Mouse (Mus musculus): ENCODE measurements around the gene Cant1.

Gene Cant1

DNA sequence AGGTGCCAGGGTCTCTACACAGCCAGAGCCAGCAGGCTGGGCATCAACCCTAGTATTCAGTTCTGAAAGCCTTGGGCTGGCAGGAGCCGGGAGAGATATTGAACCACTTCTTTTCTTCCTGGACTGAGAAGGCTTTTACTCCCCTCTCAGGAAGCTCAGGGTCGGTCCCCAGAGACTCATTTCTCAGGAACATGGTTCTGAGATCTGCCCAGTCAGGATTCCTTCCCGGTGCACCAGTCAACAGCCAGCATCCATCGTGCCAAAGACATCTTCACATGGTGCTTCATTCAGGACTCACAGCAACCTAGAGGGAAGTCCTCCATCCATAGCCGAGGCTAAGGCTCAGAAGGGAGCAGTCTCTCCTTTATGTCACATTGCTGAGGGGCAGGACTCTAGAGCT, 44.4 kb downstream of the Cant1 start:
- no peak for DNase-seq (ENCODE audit: extremely low spot score, low spot score)

DNA sequence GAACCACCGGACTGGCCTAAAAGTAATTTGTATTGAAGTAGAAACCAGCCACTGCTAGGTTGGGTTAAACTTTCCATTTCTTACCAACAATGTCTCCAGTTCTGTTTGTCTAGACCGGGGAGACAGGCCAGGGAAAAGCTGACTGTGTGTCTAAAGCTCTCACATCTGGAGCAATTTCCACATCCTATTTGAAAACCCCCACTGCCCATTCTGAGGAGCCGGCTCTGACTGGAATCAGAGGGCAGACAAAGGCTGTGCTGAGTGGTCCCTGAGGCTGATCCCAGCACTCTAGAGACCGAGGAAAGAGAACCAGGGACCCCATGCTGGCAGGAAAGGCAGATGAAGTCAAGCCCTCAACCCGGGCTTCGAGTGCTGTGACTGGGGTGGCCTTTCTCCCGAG, 46.2 kb downstream of the Cant1 start:
- no peak for DNase-seq (ENCODE audit: extremely low spot score, low spot score)

DNA sequence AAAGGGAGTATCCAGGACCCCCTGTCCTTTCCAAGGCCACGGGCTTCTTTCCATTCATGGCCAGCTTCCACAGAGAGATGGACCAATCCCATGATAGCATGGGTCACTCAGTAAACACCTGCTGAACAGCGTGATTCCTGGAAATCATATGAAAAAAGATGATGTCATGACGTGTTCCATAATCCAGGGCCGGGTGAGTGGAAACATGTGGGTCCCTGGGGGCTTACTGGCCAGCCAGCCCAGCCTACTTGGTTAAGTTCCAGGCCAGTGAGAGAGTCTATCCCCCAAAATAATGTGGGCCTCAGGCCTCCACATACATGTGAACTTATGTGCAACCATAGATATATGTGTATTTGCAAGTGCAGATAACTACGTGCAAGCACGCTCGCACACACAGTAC, 47.0 kb downstream of the Cant1 start:
- no peak for DNase-seq (ENCODE audit: extremely low spot score, low spot score)

DNA sequence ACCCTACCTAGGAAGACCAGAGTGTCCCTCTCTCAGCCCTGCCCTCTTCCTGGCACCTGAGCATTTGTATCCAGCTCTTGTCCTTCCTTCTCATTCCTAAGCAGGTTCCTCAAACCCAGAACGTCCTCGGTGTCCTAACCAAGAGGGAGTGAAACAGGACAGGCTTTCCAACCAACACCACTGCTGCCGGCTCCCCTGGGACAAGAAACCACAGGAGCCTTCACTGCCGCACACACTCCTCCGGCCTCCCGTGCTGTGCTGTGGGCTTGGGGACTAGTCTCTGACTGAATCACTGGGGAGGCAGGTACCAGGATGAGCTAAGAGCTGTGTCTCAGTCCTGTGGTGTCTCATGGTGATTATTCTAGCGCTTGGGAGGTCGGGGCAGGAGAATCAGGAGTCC, 49.2 kb downstream of the Cant1 start:
- DNase-seq (ENCODE audit: extremely low spot score, low spot score), result no peak

DNA sequence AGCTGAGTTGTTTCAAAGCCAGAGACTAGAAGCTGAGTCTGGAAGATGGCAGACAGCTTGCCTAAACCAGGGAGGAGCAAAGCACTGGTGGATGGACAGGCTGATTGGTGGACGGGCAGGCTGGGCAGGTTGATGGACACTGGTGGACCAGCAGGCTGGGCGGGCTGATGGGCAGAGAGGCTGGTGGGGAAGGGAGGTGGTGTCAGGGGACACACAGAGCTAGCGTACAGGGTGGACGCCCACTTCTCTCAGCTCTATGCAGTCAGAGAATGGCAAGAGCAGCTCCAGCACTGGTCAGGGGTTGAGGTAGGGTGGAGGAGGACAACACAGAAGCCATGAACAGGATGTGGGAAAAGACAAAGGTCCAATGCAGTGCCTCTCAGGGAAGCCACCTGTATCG, 49.6 kb downstream of the Cant1 start:
- no peak for DNase-seq (ENCODE audit: extremely low spot score, low spot score)

DNA sequence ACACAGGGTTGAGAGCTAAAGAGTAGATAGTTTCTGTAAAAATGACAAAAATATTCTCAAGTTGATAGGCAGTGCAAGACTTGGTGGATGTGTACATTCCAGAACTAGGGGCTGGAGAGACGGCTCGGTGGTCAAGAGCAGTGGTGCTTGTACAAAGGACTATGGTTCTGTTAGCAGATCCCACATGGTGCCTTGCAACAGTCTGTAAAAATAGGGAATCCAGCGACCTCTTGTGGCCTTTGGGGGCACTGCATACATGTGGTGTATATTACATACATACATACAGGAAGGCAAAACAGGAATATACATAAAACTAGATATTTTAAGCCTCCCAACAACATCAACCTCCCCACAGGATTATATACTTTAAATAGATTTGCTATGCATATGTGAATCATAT, 50.6 kb downstream of the Cant1 start:
- DNase-seq (ENCODE audit: extremely low spot score, low spot score), result peak; percentile 38

DNA sequence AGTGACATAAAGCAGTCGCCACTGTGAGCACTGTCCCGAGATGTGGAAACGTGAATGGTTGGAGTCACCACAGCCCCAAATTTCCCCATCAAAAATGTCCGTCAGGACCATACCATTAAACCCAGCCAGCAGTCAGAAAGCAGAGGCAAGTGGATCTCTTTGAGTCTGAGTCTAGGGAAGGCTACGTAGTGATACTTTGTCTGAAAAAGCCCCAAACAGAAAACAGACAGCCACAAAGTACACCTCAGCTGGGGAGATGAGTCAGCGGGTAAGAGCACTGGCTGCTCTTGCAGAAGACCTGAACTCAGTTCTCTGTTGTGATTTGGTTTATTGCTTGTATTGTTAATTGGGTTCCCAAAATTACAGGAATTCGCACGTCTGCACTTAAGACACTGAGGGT, 52.3 kb downstream of the Cant1 start:
- no peak for DNase-seq (ENCODE audit: extremely low spot score, low spot score)

DNA sequence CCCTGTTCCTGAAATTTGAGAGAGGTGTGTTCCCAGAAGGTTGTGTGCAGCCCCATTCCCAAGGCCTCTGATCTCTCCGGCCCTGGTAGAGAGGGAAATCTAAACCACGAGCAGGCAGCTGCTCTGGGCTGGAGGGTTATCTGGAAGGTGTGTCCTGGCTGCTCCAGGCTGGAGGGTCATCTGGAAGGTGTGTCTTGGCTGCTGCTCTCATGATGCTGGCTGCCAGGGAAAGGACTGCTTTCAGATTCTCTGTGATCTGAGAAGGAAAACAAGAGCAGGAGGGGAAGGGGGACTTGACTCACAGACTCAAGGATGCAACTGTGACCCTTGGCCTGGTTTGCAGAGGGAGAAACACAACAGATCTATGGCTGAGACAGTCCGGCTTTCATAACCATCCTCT, 52.8 kb downstream of the Cant1 start:
- no peak for DNase-seq (ENCODE audit: extremely low spot score, low spot score)

DNA sequence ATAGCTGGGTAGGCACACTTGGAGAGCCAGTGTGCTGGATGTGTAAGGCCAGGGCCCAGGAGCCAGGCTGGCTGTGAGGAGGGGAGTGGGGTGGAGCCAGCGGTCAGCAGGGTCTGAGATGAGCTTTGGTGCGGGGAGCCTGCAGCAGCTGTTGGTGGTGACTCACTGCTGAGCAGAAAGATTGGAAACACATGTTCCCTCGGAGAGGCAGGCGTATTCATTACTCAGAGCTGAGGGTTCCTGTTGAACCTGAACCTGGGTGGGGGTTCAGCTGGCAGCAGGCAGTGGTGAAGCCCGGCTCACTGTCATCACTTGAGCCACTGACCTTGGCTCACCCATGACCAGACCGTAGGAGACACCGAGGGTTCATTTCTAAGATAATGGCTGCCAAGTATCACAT, 53.7 kb downstream of the Cant1 start:
- peak; percentile 57 for DNase-seq (ENCODE audit: extremely low spot score, low spot score)

DNA sequence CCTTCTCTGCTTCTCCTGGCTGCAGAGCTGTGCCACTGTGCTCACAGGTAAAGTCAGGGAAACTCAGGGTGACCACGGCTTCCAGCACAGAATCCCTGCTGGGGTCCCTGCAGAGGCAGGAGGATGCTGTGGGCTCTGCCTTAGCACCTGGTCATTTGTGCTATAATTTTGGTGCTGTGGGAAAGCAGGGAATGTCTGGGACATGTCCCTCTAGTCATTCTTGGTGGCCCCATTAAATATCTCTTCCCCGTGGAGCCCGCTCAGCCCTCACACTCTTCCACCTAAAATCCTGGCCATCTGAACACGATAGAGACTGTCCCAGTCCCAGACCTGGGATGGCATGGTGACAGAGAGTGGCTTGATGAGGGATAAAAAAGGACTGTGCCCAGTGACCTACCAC, 54.9 kb downstream of the Cant1 start:
- DNase-seq (ENCODE audit: extremely low spot score, low spot score), result no peak

DNA sequence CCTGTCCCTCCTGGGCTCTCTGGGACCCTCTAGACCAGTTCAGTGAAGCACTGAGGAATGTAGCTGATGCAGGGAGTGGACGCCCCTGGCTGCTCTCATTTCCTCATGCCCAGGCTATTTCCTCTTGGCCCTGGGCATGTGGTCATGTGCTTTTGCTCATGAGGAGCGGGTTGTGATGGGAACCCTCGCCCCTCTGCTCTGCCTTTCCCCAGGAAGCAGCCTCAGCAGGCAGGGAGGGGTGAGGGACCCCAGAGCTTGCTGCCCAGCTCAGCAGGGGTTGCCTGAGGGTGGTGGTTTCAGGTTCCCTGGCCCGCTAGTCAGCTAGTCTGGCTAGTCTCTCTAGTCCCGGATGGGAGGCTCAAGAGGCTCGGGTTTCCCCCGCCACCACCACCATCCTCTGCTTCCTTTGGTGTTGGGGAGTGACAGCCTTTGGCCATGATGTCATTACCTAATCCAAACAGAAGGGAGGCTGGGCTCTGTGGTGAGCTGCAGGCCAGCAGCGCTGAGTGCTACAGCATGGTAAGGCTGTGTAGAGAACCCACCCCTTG, 55.8 kb downstream of the Cant1 start:
- peak; percentile 59 for DNase-seq (ENCODE audit: extremely low spot score, low spot score)

DNA sequence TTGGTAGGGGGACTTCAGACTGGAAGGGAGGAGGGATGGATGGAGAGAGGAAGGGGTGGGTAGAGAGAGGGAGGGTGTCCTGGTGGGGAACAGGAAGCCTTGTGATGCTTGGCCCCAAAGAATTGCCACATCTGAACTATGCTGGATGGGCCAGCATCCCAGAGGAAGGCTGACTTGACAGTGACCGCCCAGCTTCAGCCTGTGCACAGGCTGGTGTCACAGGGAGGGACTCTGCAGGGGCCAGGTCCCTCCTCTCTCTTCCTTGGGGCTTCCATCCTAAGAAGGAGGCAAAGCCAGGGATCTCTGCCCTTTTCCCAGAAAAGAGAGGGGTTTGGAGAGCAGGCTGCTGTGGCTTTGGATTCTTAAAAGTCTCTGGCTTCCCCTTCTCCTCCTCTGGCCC, 56.4 kb downstream of the Cant1 start:
- DNase-seq (ENCODE audit: extremely low spot score, low spot score), result no peak

DNA sequence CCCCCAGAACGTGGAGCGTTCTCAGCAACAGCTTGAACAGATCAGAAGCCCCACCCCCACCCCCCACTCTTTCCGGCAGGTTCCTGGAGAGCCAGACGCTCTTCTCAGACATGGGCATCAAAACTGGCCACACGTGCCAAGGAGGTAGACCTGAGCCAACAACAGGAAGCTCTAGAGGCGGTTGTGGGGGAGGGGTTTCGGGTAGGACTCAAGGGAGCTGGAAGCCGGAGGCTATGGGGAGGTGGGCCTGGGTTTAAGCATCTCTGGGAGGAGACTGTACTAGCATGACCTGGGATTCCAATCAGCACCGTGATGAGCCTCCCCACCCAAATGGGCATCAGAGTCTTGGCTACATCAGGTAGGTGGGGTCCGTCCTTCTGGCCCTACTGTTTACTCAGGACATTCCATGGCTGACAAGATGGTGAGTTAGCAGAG, 58.0 kb downstream of the Cant1 start:
- no peak for DNase-seq (ENCODE audit: extremely low spot score, low spot score)

DNA sequence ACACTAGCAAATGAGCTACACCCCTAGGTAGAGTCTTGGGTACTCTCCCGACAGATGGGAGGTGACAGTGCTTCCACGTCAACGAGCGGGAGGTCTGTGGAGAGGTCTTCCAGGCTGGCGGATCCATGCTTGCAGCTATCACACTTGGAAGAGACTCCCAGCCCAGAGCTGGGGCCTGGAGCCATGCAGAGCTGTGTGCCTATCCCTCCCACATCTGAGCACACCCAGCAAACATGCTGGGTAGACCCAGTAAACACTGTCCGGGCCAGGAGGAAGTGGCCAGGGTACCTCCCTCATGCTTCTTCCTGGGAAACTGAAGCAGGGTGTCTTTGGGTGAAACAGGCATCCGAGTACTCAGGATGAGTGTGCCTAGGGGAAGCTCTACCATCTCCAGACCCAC, 58.4 kb downstream of the Cant1 start:
- no peak for DNase-seq (ENCODE audit: extremely low spot score, low spot score)

All from neural tube, embryonic 10.5 days (tissue).